8 mouse cellular contexts compared by ENCODE assay signal in the genomic region with DNA sequence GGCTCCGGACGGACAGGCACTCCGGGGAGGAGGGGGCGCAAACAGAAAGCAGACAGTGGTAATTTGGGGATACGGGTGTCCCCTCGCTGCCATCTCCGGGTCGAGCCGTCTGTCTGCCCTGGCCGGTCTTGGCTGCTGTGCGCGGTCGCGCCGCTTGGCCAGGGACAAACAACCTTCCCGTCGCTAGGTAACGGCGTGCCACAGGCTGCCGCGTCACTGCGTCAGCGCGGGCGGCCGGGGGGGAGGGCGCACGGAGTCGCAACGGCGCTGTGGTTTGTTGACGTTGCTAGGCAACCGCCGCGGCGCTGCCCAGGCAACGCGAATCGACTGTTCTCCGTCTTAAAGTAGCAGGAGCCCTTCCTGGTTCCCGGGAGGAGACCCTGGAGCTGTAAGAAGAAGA. TPM values are rescaled to one million over a fixed set of nuclear protein-coding genes. Genes with fewer than 3 reads are reported as not detected.
DNase-seq lines count a peak whose midpoint lies in the region; ATAC-seq lines count a peak whose summit lies in the region.

No protein-coding gene starts in this region.

- peak; percentile 97 for ATAC-seq in intestine, embryonic 15.5 days

- H3K9me3 ChIP-seq in intestine, embryonic 15.5 days: no peaks in the 10 kb centered on the region
- no peaks in the 10 kb centered on the region for H3K9me3 ChIP-seq in midbrain, embryonic 10.5 days (replicated peaks)

- peaks cover 7% of the 10 kb centered on the region for H3K4me1 ChIP-seq in intestine, embryonic 15.5 days (replicated peaks)
- H3K4me1 ChIP-seq in midbrain, embryonic 10.5 days: peaks cover 41% of the 10 kb centered on the region

- H3K4me2 ChIP-seq in intestine, embryonic 15.5 days (replicated peaks): peak overlapping the region; percentile 93

- intact Hi-C loops in gastrocnemius, postnatal 36 days (cut with DNase I): no loop called here
- intact Hi-C loops in left cerebral cortex, postnatal 36 days (cut with DNase I): no loop called here

- peaks cover 14% of the 10 kb centered on the region; the same call in 1 of the 2 replicates for H3K27me3 ChIP-seq in intestine, embryonic 15.5 days (replicated peaks)
- peaks cover 43% of the 10 kb centered on the region for H3K27me3 ChIP-seq in midbrain, embryonic 10.5 days (ENCODE audit: low read depth, poor library complexity, severe bottlenecking)

- under 1% methylated on average over 41 of the region's 41 CpGs for WGBS in intestine, embryonic 15.5 days
- 0% methylated on average over 41 of the region's 41 CpGs for WGBS in midbrain, embryonic 10.5 days

- H3K27ac ChIP-seq in intestine, embryonic 15.5 days: no peak overlapping the region
- H3K27ac ChIP-seq in midbrain, embryonic 10.5 days (replicated peaks): peak overlapping the region; percentile 78

- no peaks in the 10 kb centered on the region for H3K36me3 ChIP-seq in intestine, embryonic 15.5 days
- H3K36me3 ChIP-seq in midbrain, embryonic 10.5 days: no peaks in the 10 kb centered on the region

- peak overlapping the region; percentile 49 for H3K4me3 ChIP-seq in intestine, embryonic 15.5 days (replicated peaks)
- peak overlapping the region; percentile 61 for H3K4me3 ChIP-seq in midbrain, embryonic 10.5 days

- H3K9ac ChIP-seq in intestine, embryonic 15.5 days: peak overlapping the region; percentile 42

- DNase-seq in adrenal gland, postnatal 10 days: peak; percentile 98
- DNase-seq in embryo, embryonic 11.5 days (ENCODE audit: low read depth, low spot score): peak; percentile 96
- peak; percentile 90 to 96 for DNase-seq in gastrocnemius, postnatal 36 days
- DNase-seq in left cerebral cortex, postnatal 36 days (ENCODE audit: low spot score in 2 of 2): peak; percentile 92 to 94
- DNase-seq in midbrain, embryonic 10.5 days (ENCODE audit: low spot score): peak; percentile 98
- peak; percentile 95 for DNase-seq in right cerebral cortex, postnatal 36 days (ENCODE audit: low spot score in 2 of 2)
- peak; percentile 92 to 98 for DNase-seq in urinary bladder, postnatal 4 days (ENCODE audit: low spot score in 2 of 2)

RNA-seq across cellular contexts. Expression of a gene that starts 10.1 kb away (rescaled TPM):
- total RNA-seq in adrenal gland, postnatal 10 days (2021): 10 to 100 TPM in 1 of 2 experiments, 1 to 10 TPM in 1; 1.2 to 12.9 TPM
- under 1 TPM; 0.15 to 0.31 TPM for total RNA-seq in gastrocnemius, postnatal 36 days (2021)
- polyA plus RNA-seq in intestine, embryonic 15.5 days (2015; fragmentation: Nextera tagmentation; extraction: Ambion mirVana): 0.09 and 0.14 TPM in 2 replicates
- 10 to 100 TPM; 20.6 to 22.5 TPM for total RNA-seq in left cerebral cortex, postnatal 36 days (2021)
- polyA plus RNA-seq in midbrain, embryonic 10.5 days (2016; fragmentation: Nextera tagmentation; extraction: Ambion mirVana): 0.02 TPM in 1 of 2 replicates, not detected in the other

RNA-seq across cellular contexts. Expression of a gene that starts 24.7 kb away (rescaled TPM):
- 10 to 100 TPM; 37.1 to 41.3 TPM for total RNA-seq in adrenal gland, postnatal 10 days (2021)
- total RNA-seq in gastrocnemius, postnatal 36 days (2021): 10 to 100 TPM; 24.5 to 29.0 TPM
- 51.6 and 52.0 TPM in 2 replicates for polyA plus RNA-seq in intestine, embryonic 15.5 days (2015; fragmentation: Nextera tagmentation; extraction: Ambion mirVana)
- 10 to 100 TPM; 35.6 to 41.8 TPM for total RNA-seq in left cerebral cortex, postnatal 36 days (2021)
- 117 and 118 TPM in 2 replicates for polyA plus RNA-seq in midbrain, embryonic 10.5 days (2016; fragmentation: Nextera tagmentation; extraction: Ambion mirVana)

RNA-seq across cellular contexts. Expression of a gene that starts 37.5 kb away (rescaled TPM):
- total RNA-seq in adrenal gland, postnatal 10 days (2021): 10 to 100 TPM; 20.2 to 59.7 TPM
- total RNA-seq in gastrocnemius, postnatal 36 days (2021): 1,000 to 10,000 TPM in 1 of 2 experiments, 100 to 1,000 TPM in 1; 974 to 1,054 TPM
- 11.3 and 12.5 TPM in 2 replicates for polyA plus RNA-seq in intestine, embryonic 15.5 days (2015; fragmentation: Nextera tagmentation; extraction: Ambion mirVana)
- 100 to 1,000 TPM in 1 of 2 experiments, 10 to 100 TPM in 1; 98.6 to 121 TPM for total RNA-seq in left cerebral cortex, postnatal 36 days (2021)
- polyA plus RNA-seq in midbrain, embryonic 10.5 days (2016; fragmentation: Nextera tagmentation; extraction: Ambion mirVana): 41.9 and 48.6 TPM in 2 replicates

RNA-seq across cellular contexts. Expression of a gene that starts 39.4 kb away (rescaled TPM):
- 10 to 100 TPM; 11.5 to 11.7 TPM for total RNA-seq in adrenal gland, postnatal 10 days (2021)
- total RNA-seq in gastrocnemius, postnatal 36 days (2021): 10 to 100 TPM in 1 of 2 experiments, 1 to 10 TPM in 1; 9.3 to 10.2 TPM
- 21.7 and 23.4 TPM in 2 replicates for polyA plus RNA-seq in intestine, embryonic 15.5 days (2015; fragmentation: Nextera tagmentation; extraction: Ambion mirVana)
- total RNA-seq in left cerebral cortex, postnatal 36 days (2021): 10 to 100 TPM; 17.3 to 17.6 TPM
- polyA plus RNA-seq in midbrain, embryonic 10.5 days (2016; fragmentation: Nextera tagmentation; extraction: Ambion mirVana): 23.2 and 24.7 TPM in 2 replicates

RNA-seq across cellular contexts. Expression of a gene that starts 39.6 kb away (rescaled TPM):
- total RNA-seq in adrenal gland, postnatal 10 days (2021): 1 to 10 TPM; 5.0 to 6.0 TPM
- total RNA-seq in gastrocnemius, postnatal 36 days (2021): 1 to 10 TPM; 2.4 to 2.6 TPM
- polyA plus RNA-seq in intestine, embryonic 15.5 days (2015; fragmentation: Nextera tagmentation; extraction: Ambion mirVana): 3.1 and 4.8 TPM in 2 replicates
- 1 to 10 TPM; 5.1 to 7.9 TPM for total RNA-seq in left cerebral cortex, postnatal 36 days (2021)
- polyA plus RNA-seq in midbrain, embryonic 10.5 days (2016; fragmentation: Nextera tagmentation; extraction: Ambion mirVana): 4.9 and 6.0 TPM in 2 replicates

Comparison
In these comparisons a context has a peak if more than half of its experiments do, and no peak if none do; other contexts are left out.
1. RNA of a gene that starts 37.5 kb away (total RNA-seq): 974 to 1,054 TPM in gastrocnemius, postnatal 36 days; 98.6 to 121 TPM in left cerebral cortex, postnatal 36 days and 20.2 to 59.7 TPM in adrenal gland, postnatal 10 days; every median in the first group is over 4 times any median in the second.
2. Peak in every context shown above with its lines, with median percentiles within 50 percentile points of each other: DNase-seq.